Mouse (Mus musculus) stomach, postnatal 0 days (tissue): Measurements from ENCODE around the gene Mapk11.

Source experiments
- CTCF ChIP-seq: IDR thresholded peaks from 2 replicates; pipeline ENCODE4 v1.5.1; 2016; ENCODE audit warnings: antibody characterized with exemption, low read depth, mild to moderate bottlenecking, moderate library complexity
- EP300 ChIP-seq: optimal IDR thresholded peaks from 2 replicates; pipeline ENCODE3; 2016; ENCODE audit warnings: antibody characterized with exemption

GRCm38 (mm10) chr15:89172276-89172935 is 23.0 kb upstream of the Mapk11 start:
- TF ChIP-seq CTCF: no peak
- TF ChIP-seq EP300: no peak
